In genomic region chr6:117916737-117917426, GRCm38 (mm10) we compare ENCODE assay signal across 8 mouse cellular contexts. TPM values are rescaled to one million over a fixed set of nuclear protein-coding genes. Genes with fewer than 3 reads are reported as not detected.
DNase-seq lines count a peak whose midpoint lies in the region; ATAC-seq and TF ChIP-seq lines count a peak whose summit lies in the region.

No protein-coding gene starts in this region.

- no peaks in the 10 kb centered on the region for H3K27me3 ChIP-seq in embryonic facial prominence, embryonic 10.5 days (replicated peaks; ENCODE audit: low read depth, poor library complexity, severe bottlenecking)
- no peaks in the 10 kb centered on the region for H3K27me3 ChIP-seq in intestine, embryonic 16.5 days (replicated peaks; ENCODE audit: control insufficient read depth, insufficient read depth, low read length)
- H3K27me3 ChIP-seq in midbrain, postnatal 0 days (ENCODE audit: insufficient read depth, low read length): no peaks in the 10 kb centered on the region

- H3K36me3 ChIP-seq in embryonic facial prominence, embryonic 10.5 days (replicated peaks): peaks cover 38% of the 10 kb centered on the region
- H3K36me3 ChIP-seq in intestine, embryonic 16.5 days (ENCODE audit: control insufficient read depth, insufficient read depth, low read length): no peaks in the 10 kb centered on the region
- H3K36me3 ChIP-seq in midbrain, postnatal 0 days (ENCODE audit: insufficient read depth, low read length): no peaks in the 10 kb centered on the region

- no peaks in the 10 kb centered on the region for H3K9me3 ChIP-seq in embryonic facial prominence, embryonic 10.5 days
- no peaks in the 10 kb centered on the region for H3K9me3 ChIP-seq in intestine, embryonic 16.5 days (ENCODE audit: control insufficient read depth, low read length)
- H3K9me3 ChIP-seq in midbrain, postnatal 0 days (ENCODE audit: low read length): no peaks in the 10 kb centered on the region

- ATAC-seq in granulocyte monocyte progenitor cell, adult 5-6 weeks (replicated peaks; ENCODE audit: poor library complexity, severe bottlenecking): peak; percentile 82
- ATAC-seq in intestine, embryonic 16.5 days: peak; percentile 96
- ATAC-seq in midbrain, postnatal 0 days (ENCODE audit: low FRiP score): peak; percentile 79

- DNase-seq in 416B (ENCODE audit: low read depth) (peak; percentile 91), liver (peak; percentile 95)
- peak; percentile 91 for DNase-seq in adrenal gland, postnatal 14 days
- peak; percentile 91 for DNase-seq in embryonic facial prominence, embryonic 10.5 days (ENCODE audit: low spot score)
- DNase-seq in midbrain, postnatal 0 days (ENCODE audit: low spot score): peak; percentile 57
- peak; percentile 90 to 92 for DNase-seq in spleen, postnatal 10 days (ENCODE audit: low spot score in 2 of 2)

- no peak for TF ChIP-seq CTCF in midbrain, postnatal 0 days (IDR thresholded peaks at IDR 0.05)

- H3K4me3 ChIP-seq in embryonic facial prominence, embryonic 10.5 days: peak overlapping the region; percentile 77
- H3K4me3 ChIP-seq in intestine, embryonic 16.5 days (ENCODE audit: low read length): peak overlapping the region; percentile 72
- H3K4me3 ChIP-seq in midbrain, postnatal 0 days (ENCODE audit: low read depth, low read length): peak overlapping the region; percentile 56

- H3K4me2 ChIP-seq in intestine, embryonic 16.5 days (ENCODE audit: low read depth, low read length): peak overlapping the region; percentile 81
- peak overlapping the region; percentile 94 for H3K4me2 ChIP-seq in midbrain, postnatal 0 days (ENCODE audit: low read depth, low read length, poor library complexity, severe bottlenecking)

- under 1% methylated on average over 62 of the region's 62 CpGs for WGBS in embryonic facial prominence, embryonic 10.5 days
- WGBS in intestine, embryonic 16.5 days: under 1% methylated on average over 62 of the region's 62 CpGs
- under 1% methylated on average over 58 of the region's 62 CpGs for WGBS in midbrain, postnatal 0 days

- H3K27ac ChIP-seq in embryonic facial prominence, embryonic 10.5 days (replicated peaks): peak overlapping the region; percentile 96
- peak overlapping the region; percentile 99 for H3K27ac ChIP-seq in intestine, embryonic 16.5 days (ENCODE audit: low read length)
- peak overlapping the region; percentile 67 for H3K27ac ChIP-seq in midbrain, postnatal 0 days (ENCODE audit: low read depth, low read length)

- peak overlapping the region; percentile 85 for H3K9ac ChIP-seq in intestine, embryonic 16.5 days (ENCODE audit: low read depth, low read length)
- peak overlapping the region; percentile 63 for H3K9ac ChIP-seq in midbrain, postnatal 0 days (replicated peaks; ENCODE audit: low read length, poor library complexity, severe bottlenecking)

- H3K4me1 ChIP-seq in embryonic facial prominence, embryonic 10.5 days: peaks cover 52% of the 10 kb centered on the region
- peaks cover 21% of the 10 kb centered on the region for H3K4me1 ChIP-seq in intestine, embryonic 16.5 days (ENCODE audit: control insufficient read depth, insufficient read depth, low read length)
- peaks cover 6% of the 10 kb centered on the region; the same call in 1 of the 2 replicates for H3K4me1 ChIP-seq in midbrain, postnatal 0 days (ENCODE audit: insufficient read depth, low read length)

RNA-seq across cellular contexts. Expression of gene Hnrnpf, which starts 16.8 kb away (rescaled TPM):
- total RNA-seq in adrenal gland, postnatal 14 days (2021): 385 and 431 TPM in 2 replicates
- 874 and 878 TPM in 2 replicates for polyA plus RNA-seq in embryonic facial prominence, embryonic 10.5 days (2016; fragmentation: Nextera tagmentation; extraction: Ambion mirVana)
- 691 and 695 TPM in 2 replicates for total RNA-seq in granulocyte monocyte progenitor cell, adult 5-6 weeks (2014; fragmentation: Nextera tagmentation)
- 1,315 and 1,367 TPM in 2 replicates for total RNA-seq in granulocyte monocyte progenitor cell, adult 5-6 weeks (2017)
- 751 and 822 TPM in 2 replicates for polyA plus RNA-seq in intestine, embryonic 16.5 days (2015; fragmentation: Nextera tagmentation; extraction: Ambion mirVana)
- total RNA-seq in midbrain, postnatal 0 days (2014; rRNA removed): 154 and 159 TPM in 2 replicates
- 173 and 183 TPM in 2 replicates for polyA plus RNA-seq in midbrain, postnatal 0 days (2015; fragmentation: Nextera tagmentation; extraction: Ambion mirVana)

RNA-seq across cellular contexts. Expression of gene Fxyd4, which starts 20.6 kb away (rescaled TPM):
- not detected in 2 replicates for total RNA-seq in adrenal gland, postnatal 14 days (2021)
- polyA plus RNA-seq in embryonic facial prominence, embryonic 10.5 days (2016; fragmentation: Nextera tagmentation; extraction: Ambion mirVana): 2.5 and 3.8 TPM in 2 replicates
- total RNA-seq in granulocyte monocyte progenitor cell, adult 5-6 weeks (2014; fragmentation: Nextera tagmentation): not detected in 2 replicates
- total RNA-seq in granulocyte monocyte progenitor cell, adult 5-6 weeks (2017): not detected in 2 replicates
- 1.2 and 2.0 TPM in 2 replicates for polyA plus RNA-seq in intestine, embryonic 16.5 days (2015; fragmentation: Nextera tagmentation; extraction: Ambion mirVana)
- not detected in 2 replicates for total RNA-seq in midbrain, postnatal 0 days (2014; rRNA removed)
- polyA plus RNA-seq in midbrain, postnatal 0 days (2015; fragmentation: Nextera tagmentation; extraction: Ambion mirVana): 0.49 and 0.96 TPM in 2 replicates

RNA-seq across cellular contexts. Expression of gene Zfp239, which starts 55.0 kb away (rescaled TPM):
- total RNA-seq in adrenal gland, postnatal 14 days (2021): 3.1 and 3.6 TPM in 2 replicates
- 13.1 and 13.6 TPM in 2 replicates for polyA plus RNA-seq in embryonic facial prominence, embryonic 10.5 days (2016; fragmentation: Nextera tagmentation; extraction: Ambion mirVana)
- total RNA-seq in granulocyte monocyte progenitor cell, adult 5-6 weeks (2014; fragmentation: Nextera tagmentation): 5.5 and 9.7 TPM in 2 replicates
- 5.6 and 11.0 TPM in 2 replicates for total RNA-seq in granulocyte monocyte progenitor cell, adult 5-6 weeks (2017)
- polyA plus RNA-seq in intestine, embryonic 16.5 days (2015; fragmentation: Nextera tagmentation; extraction: Ambion mirVana): 3.7 and 5.4 TPM in 2 replicates
- 14.5 and 18.6 TPM in 2 replicates for total RNA-seq in midbrain, postnatal 0 days (2014; rRNA removed)
- 16.1 and 16.6 TPM in 2 replicates for polyA plus RNA-seq in midbrain, postnatal 0 days (2015; fragmentation: Nextera tagmentation; extraction: Ambion mirVana)

Comparison
In these comparisons a context has a peak if more than half of its experiments do, and no peak if none do; other contexts are left out.
1. Peak in every context shown above with its lines: DNase-seq, ATAC-seq, H3K4me3 ChIP-seq and H3K27ac ChIP-seq.